Mouse (Mus musculus): ENCODE measurements around the gene Tsc2. TPM values are rescaled to one million over a fixed set of nuclear protein-coding genes. Genes with fewer than 3 reads are reported as not detected.
A peak's percentile ranks its signal among the peaks of the same experiment; 100 is the strongest.

The Tsc2 gene
- polyA plus RNA-seq, 1 experiment: 230 TPM

DNA sequence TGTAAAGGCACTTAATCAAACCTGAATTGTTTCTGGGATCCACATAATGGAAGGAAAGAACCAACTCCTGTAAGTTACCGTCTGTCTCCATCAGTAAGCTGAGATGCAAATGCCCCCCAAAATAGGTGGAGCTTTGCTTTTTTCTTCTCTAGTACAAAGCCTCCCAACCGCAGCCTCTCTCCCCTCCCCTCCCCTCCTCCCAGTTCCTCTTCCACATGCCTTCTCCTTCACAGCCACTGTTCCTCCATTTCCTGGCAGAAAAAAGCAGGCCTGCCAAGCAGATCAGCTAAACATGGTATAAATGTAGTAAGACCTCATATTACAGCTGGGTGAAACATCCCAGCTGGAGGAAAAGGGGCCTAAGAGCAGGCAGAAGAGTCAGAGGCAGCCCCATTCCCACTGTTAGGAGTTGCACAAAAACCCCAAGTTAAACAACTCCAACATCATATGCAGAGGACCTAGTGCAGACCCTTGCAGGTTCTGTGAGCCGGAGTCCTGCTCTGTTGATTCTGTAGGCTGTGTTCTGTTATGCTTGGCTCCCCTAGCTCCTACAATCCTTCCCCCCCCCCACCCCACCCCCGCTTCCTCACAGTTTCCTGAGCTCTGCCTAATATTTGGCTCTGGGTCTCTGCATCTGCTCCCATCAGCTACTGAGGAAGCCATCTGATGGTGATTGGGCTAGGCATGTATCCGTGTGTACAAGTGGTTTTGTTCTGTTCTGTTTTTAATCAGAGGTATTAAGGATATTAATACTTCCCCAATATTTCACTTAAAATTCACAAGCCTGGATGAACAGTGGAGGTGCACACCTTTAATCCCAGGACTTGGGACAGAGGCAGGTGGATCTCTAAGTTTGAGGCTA, 48.6 kb downstream of the Tsc2 start:
- no peak for DNase-seq
- WGBS: 36% methylated on average over 5 of the region's 5 CpGs
- H3K4me1 ChIP-seq (ENCODE audit: control insufficient read depth, insufficient read depth, low read length): no peaks in the 10 kb centered on the region; the same call in 1 of the 2 replicates
- no peak overlapping the region for H3K4me3 ChIP-seq (replicated peaks; ENCODE audit: extremely low read depth, low read depth, low read length)
- TF ChIP-seq POLR2A (IDR thresholded peaks at IDR 0.05; ENCODE audit: borderline replicate concordance, extremely low read depth, low read depth, low read length): no peak
- no peak for TF ChIP-seq CTCF (IDR thresholded peaks at IDR 0.05; ENCODE audit: insufficient read depth, low read length)

DNA sequence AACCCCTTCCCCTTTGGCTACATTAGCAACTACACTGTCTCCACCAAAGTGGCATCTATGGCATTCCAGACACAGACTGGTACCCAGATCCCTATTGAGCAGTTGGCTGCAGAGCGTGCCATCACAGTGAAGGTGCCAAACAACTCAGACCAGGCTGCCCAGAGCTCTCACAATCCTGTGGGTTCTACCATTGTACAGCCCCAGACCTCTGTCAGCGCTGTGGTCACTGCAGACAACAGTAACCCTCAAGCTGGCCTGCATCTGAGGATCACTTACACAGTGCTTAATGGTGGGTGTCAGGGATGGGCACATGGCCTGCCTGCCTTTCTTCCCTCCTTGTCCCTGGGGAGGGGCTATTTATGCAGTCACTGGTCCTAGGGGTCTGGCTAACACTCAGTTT, 52.1 kb downstream of the Tsc2 start:
- DNase-seq: no peak
- Histone ChIP-seq H3K4me3 (replicated peaks; ENCODE audit: extremely low read depth, low read depth, low read length) (no peak overlapping the region), H3K4me1 (ENCODE audit: control insufficient read depth, insufficient read depth, low read length) (no peaks in the 10 kb centered on the region; the same call in 1 of the 2 replicates)
- 99% methylated on average over 2 of the region's 2 CpGs for WGBS
- no peak for TF ChIP-seq CTCF (IDR thresholded peaks at IDR 0.05; ENCODE audit: insufficient read depth, low read length)
- no peak for TF ChIP-seq POLR2A (IDR thresholded peaks at IDR 0.05; ENCODE audit: borderline replicate concordance, extremely low read depth, low read depth, low read length)

- Histone ChIP-seq H3K4me3 (replicated peaks; ENCODE audit: extremely low read depth, low read depth, low read length) (no peak overlapping the region), H3K4me1 (ENCODE audit: control insufficient read depth, insufficient read depth, low read length) (no peaks in the 10 kb centered on the region; the same call in 1 of the 2 replicates)
- WGBS: 96% methylated on average over 3 of the region's 3 CpGs
- TF ChIP-seq CTCF (IDR thresholded peaks at IDR 0.05; ENCODE audit: insufficient read depth, low read length) (no peak), POLR2A (IDR thresholded peaks at IDR 0.05; ENCODE audit: borderline replicate concordance, extremely low read depth, low read depth, low read length) (no peak)
- DNase-seq: no peak
Measured at GRCm38 (mm10) chr17:24579532-24579931, 52.9 kb downstream of the Tsc2 start.

- Histone ChIP-seq H3K4me1 (ENCODE audit: control insufficient read depth, insufficient read depth, low read length) (no peaks in the 10 kb centered on the region), H3K4me3 (replicated peaks; ENCODE audit: extremely low read depth, low read depth, low read length) (no peak overlapping the region)
- no peak for DNase-seq
- TF ChIP-seq POLR2A (IDR thresholded peaks at IDR 0.05; ENCODE audit: borderline replicate concordance, extremely low read depth, low read depth, low read length): no peak
- no peak for TF ChIP-seq CTCF (IDR thresholded peaks at IDR 0.05; ENCODE audit: insufficient read depth, low read length)
- WGBS: 97% methylated on average over 9 of the region's 9 CpGs
Measured at GRCm38 (mm10) chr17:24573811-24574210, 58.6 kb downstream of the Tsc2 start.

DNA sequence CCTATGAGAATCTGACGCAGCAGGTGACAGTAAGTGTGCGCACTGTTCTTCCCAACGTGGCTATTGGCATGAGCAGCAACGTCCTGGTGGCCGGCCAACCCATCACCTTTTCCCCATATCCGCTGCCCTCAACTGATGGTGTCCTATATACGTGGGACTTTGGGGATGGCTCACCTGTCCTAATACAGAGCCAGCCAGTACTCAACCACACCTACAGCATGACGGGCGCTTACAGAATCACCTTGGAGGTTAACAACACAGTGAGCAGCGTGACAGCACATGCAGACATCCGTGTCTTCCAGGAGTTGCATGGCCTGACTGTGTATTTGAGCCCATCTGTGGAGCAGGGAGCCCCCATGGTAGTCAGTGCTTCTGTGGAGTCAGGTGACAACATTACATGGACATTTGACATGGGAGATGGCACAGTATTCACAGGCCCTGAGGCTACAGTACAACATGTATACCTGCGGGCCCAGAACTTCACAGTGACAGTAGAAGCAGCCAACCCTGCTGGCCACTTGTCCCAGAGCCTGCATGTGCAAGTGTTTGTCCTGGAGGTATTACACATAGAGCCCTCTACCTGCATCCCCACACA, 59.7 kb downstream of the Tsc2 start:
- TF ChIP-seq POLR2A (IDR thresholded peaks at IDR 0.05; ENCODE audit: borderline replicate concordance, extremely low read depth, low read depth, low read length): no peak
- 93% methylated on average over 12 of the region's 12 CpGs for WGBS
- Histone ChIP-seq H3K4me1 (ENCODE audit: control insufficient read depth, insufficient read depth, low read length) (no peaks in the 10 kb centered on the region), H3K4me3 (replicated peaks; ENCODE audit: extremely low read depth, low read depth, low read length) (no peak overlapping the region)
- DNase-seq: no peak

GRCm38 (mm10) chr17:24569837-24570236, 62.6 kb downstream of the Tsc2 start:
- H3K4me1 ChIP-seq (ENCODE audit: control insufficient read depth, insufficient read depth, low read length): peaks cover 9% of the 10 kb centered on the region
- TF ChIP-seq CTCF (IDR thresholded peaks at IDR 0.05; ENCODE audit: insufficient read depth, low read length) (no peak), POLR2A (IDR thresholded peaks at IDR 0.05; ENCODE audit: borderline replicate concordance, extremely low read depth, low read depth, low read length) (no peak)
- DNase-seq: no peak
- no peak overlapping the region for H3K4me3 ChIP-seq (replicated peaks; ENCODE audit: extremely low read depth, low read depth, low read length)
- 89% methylated on average over 4 of the region's 4 CpGs for WGBS

- peak; percentile 43 for DNase-seq
- TF ChIP-seq CTCF (IDR thresholded peaks at IDR 0.05; ENCODE audit: insufficient read depth, low read length) (no peak), POLR2A (IDR thresholded peaks at IDR 0.05; ENCODE audit: borderline replicate concordance, extremely low read depth, low read depth, low read length) (no peak)
- 32% methylated on average over 8 of the region's 8 CpGs for WGBS
- Histone ChIP-seq H3K4me3 (replicated peaks; ENCODE audit: extremely low read depth, low read depth, low read length) (no peak overlapping the region), H3K4me1 (ENCODE audit: control insufficient read depth, insufficient read depth, low read length) (peaks cover 13% of the 10 kb centered on the region)
Measured at GRCm38 (mm10) chr17:24567034-24567779, 65.2 kb downstream of the Tsc2 start.

DNA sequence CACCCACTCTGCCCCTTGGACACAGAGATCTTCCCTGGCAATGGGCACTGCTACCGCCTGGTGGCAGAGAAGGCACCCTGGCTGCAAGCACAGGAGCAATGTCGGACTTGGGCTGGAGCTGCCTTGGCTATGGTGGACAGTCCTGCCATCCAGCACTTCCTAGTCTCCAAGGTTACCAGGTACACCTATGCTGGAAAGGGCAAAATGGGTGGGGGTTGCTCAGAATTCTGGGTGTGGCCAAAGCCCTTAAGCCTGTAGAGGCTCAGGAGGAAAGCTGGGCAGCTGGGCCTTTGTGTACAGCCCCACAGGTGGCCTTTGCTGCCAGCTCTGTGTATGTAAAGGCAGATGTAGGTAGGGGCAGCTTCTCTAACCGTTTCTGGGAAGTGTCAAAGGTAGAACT, 66.6 kb downstream of the Tsc2 start:
- H3K4me1 ChIP-seq (ENCODE audit: control insufficient read depth, insufficient read depth, low read length): peaks cover 19% of the 10 kb centered on the region
- WGBS: 67% methylated on average over 3 of the region's 3 CpGs
- TF ChIP-seq POLR2A (IDR thresholded peaks at IDR 0.05; ENCODE audit: borderline replicate concordance, extremely low read depth, low read depth, low read length): no peak
- no peak for TF ChIP-seq CTCF (IDR thresholded peaks at IDR 0.05; ENCODE audit: insufficient read depth, low read length)
- no peak overlapping the region for H3K4me3 ChIP-seq (replicated peaks; ENCODE audit: extremely low read depth, low read depth, low read length)
- DNase-seq: no peak

GRCm38 (mm10) chr17:24565092-24565491, 67.3 kb downstream of the Tsc2 start:
- 72% methylated on average over 3 of the region's 3 CpGs for WGBS
- TF ChIP-seq POLR2A (IDR thresholded peaks at IDR 0.05; ENCODE audit: borderline replicate concordance, extremely low read depth, low read depth, low read length): no peak
- no peak for TF ChIP-seq CTCF (IDR thresholded peaks at IDR 0.05; ENCODE audit: insufficient read depth, low read length)
- Histone ChIP-seq H3K4me3 (replicated peaks; ENCODE audit: extremely low read depth, low read depth, low read length) (no peak overlapping the region), H3K4me1 (ENCODE audit: control insufficient read depth, insufficient read depth, low read length) (peaks cover 25% of the 10 kb centered on the region)
- DNase-seq: no peak

Measured in lung, adult 2 months (tissue).